Mouse (Mus musculus): ENCODE results near the gene Cd81.

Cd81 gene

DNA sequence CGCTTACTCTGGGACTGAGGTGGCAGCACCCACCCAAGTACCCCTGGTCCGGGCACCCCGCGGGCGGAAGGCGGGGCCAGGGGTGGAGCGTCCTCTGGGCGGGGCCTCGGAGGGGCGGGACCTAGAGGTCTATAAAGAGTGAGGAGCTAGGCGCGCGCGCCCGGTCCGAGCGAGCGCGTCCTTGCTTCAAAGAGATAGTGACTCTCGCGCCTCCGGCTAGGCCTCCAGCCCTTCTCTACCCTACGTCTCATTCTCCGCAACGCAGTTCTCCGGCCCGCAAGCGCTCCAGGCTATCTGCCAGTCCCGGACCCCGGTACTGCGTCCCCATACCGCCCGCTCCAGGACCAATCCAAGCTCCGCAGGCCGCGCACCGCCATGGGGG, at the start of gene Cd81:
Gene Cd81 (plus strand): TSS at position 114 of the 382 bp plus-strand sequence.
- peak; percentile 88 for DNase-seq

DNA sequence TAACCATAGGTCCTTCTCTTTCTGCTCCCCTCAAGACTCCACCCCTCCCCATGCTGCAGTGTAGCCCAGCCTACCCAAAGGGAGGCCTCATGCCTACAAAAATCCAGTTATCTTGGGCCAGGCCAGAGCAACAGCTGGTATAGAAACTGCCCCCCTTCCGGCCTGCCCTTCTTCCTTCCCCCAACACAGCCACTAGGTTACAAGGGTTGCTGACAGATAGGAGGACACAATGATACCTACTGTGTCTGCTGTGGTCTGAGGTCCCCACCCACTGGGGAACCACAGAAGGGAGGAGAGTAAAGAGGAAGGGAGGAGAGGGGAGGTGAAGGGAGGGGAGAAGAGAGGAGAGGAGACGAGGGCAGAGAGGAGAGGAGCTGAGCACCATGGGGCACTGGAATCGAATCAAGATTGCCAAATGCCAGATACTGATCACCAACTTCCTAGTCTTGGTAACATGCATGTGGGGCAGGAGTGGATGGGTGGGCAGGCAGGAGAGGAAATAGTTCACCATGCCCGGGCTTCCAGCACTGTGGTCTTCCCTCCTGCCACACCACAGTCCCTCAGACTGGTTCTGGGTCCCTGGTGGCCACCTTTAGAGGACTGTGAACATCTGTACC, 47.7 kb upstream of the Cd81 start, which contains the start of gene Tspan32:
Gene Tspan32 (plus strand): TSS at position 320 of the 617 bp plus-strand sequence.
- DNase-seq = no peak

DNA sequence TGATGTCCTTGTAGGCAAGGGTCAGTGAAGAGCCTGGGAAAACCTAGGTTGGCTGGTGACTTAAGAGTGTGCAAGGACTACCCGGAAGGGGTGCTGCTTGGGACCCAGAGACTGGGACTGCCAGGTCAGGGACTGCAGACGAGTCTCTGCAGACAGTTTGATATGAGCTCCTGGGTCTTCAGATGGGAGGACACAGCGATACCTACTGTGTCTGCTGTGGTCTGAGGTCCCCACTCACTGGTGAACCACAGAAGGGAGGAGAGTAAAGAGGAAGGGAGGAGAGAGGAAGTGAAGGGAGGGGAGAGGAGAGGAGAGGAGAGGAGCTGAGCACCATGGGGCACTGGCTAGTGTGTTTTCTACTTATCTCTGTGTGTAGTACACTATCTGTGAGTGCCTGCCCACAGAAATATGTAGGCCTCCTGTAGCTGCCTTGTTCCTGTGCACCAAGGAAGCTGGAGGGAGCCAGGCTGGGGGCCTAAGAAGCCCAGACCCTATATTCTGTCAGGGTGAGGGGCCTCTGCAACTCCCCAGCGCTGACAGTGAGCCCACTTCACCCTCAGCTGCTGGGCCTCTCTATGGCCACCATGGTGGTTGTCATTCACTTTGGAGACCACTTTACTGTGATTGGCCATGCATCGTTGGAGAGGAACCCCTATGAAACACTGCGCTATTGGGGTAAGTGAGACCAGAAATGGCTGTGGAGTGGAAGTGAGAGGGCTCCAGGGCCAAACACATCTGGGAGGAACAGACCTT, 47.0 kb upstream of the Cd81 start:
- no peak for DNase-seq

DNA sequence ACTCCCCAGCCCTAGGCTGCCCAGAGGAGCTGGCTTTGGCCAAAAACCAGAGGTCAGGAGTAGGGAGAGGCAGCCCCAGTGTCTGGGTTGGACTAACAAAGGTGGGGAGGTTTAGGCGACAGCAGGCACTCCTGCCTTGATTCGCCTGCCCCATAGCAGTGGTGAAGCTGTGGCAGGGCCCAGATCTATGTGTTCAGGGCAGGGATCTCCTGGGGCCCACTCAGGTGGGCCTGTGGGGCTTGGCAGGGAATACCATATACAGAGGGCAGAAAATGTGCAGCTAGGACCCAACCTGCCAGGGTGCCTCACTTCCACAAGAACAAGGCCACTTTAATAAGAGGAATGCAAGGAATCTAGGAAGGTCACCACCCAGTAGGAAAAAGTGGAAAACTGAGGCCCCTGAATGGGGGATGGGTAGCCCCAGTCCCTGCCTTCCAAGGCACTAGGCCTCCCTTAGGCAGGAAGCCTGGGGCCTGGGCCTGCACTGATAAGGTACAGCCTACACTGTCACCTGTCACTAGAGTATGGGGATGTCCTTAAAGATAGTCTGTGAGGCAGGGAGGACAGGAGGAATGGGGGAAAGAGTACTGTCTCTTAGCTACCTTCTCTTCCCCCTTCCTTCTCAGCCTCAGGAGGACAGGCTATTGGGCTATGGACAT, 46.3 kb upstream of the Cd81 start:
- no peak for DNase-seq

DNA sequence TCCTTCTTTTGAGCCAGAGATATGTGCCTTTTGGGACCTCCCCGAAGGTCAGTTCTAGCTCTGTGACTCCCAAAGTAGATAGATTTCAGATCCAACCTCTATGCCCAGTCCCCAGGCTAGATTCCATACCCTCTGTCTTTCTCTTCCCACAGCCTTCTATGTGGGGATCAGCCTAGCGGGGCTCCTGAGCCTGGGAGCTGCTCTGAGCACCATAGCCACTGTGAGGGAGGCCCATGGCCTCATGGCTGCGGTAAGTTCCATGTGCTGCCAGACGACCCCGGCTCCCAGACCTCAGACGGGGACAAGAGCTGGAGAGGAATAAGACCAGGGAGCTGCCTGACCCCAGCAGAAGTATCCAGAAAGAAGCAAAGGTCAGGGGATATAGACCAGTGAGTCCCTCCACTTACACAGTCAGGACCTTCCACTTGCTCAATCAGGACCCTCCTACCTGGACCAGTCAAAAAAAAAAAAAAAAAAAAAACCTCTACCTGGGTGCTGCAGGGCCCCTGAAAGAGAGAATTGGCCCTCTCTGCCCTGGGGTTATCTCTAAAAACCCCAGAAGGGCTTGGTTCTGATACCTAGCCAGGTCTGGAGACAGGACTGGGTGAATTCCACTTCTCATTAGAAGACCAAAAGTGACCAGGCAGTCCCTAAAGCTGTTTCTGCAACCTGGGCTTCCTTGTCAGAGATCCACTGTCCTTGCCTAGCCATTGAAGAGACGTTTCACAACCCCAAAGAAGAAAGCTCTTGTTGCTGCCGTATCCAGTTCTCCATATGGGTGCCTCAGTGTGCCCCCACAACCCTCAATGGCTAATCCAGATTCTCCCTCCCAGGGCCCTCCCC, 45.6 kb upstream of the Cd81 start:
- no peak for DNase-seq

DNA sequence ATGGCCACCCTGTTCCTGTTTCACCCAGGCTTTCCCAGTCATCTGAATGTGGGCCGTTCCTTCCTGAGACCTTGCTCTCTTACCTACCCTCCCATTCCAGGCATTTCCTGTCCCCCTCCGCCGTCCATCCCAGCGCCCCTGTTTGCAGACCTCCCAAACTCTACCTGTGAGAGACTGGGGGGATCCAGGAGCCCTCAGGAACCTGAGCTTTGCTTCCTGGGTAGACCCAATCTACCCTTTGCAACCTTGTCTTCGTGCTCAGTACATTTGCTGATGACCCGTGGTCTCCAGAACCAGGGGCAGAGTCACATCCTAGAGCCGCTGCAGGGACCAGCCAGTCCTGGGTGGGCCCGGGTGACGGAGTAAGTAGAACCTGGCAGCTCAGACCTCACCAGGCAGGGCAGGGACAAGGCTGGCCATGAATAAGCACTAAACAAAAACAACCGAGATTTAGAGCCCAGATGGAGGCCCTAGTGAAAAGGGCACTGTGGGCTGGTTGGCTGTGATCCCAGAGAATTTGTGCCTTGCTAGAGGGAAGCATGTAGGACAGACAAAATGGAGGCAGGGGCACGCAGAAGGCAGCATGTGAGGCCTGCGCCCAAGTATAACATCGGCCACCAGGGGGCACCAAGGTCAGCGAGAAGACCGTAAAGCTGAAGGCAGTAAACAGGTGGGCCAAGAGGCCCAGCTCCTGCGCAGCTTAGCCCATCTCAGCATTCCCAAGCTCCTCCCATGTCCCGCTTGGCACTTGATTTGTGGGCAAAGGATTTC, 44.8 kb upstream of the Cd81 start:
- peak; percentile 96 for DNase-seq

DNA sequence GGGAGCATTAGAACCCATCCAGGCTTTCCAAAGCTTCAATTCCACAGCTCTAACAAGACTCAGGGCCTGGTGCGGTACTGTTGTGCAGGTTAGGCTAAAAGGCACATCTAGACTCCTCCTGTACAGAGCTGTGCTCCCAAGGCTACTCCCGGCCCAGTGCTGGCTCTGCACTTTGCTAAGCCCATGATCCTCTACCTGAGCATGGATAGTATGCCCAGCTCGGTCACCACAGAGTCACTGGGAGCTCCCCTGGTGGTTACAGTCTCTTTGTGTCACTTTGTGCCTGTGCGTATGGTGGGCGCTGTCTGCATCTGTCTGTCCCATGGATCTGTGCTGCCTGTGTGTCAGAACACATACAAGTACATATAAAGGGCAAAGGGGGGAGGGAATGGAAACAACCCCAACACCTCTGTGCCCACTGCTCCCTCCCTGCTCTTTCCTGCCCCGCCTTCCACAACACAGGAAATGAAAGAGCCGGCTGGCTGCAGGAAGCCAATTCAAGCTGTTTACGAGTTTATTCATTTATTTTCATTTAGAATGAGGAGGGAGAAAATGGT, 44.1 kb upstream of the Cd81 start:
- DNase-seq = peak; percentile 83

DNA sequence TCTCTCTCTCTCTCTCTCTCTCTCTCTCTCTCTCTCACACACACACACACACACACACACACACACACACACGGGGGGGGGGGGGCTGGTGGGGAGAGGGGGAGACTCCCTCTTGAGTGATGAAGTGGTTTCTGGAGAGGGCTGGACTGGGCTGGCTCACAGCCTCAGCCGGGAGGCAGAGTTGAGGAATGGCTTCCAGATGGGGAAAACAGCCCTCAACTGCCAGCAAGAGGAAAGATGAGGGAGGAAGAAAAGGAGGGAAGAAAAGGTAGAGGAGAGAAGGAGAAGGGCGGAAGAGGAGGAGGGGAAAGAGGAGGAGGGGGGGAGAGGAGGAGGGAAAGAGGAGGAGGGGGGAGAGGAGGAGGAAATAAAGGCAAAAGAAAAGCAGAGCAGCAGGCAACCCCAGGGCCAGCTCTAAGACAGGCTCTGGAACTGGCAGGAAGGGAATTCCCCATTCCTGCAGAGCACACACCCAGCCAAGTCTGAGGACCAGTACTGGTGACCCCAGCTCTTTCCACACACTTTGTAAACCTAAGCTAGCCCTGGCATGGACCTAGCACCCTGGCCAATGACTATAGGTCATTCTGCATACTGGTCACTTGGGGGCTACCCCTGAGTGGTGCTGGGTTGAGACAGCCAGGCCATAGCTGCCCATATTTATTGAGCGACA, 43.4 kb upstream of the Cd81 start:
- peak; percentile 41 for DNase-seq

DNA sequence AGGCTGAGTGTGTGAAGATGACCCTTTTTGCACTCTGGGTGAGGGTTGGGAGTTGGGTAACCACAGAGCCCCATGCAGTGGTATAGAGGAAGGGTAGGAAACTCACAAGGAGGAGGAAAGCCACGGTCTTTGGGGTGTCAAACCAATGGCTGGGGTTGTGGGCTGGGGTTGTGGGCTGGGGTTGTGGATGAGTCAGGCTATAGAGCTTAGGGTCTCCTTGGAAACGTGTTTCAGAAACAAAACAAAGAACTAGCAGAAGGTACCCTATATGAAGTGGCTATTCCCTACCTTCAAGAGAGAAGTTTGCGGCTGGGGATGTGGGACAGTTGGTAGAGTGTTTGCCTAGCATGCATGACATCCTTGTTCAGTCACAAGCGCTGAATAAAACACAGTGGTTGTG, 42.5 kb upstream of the Cd81 start:
- no peak for DNase-seq

DNA sequence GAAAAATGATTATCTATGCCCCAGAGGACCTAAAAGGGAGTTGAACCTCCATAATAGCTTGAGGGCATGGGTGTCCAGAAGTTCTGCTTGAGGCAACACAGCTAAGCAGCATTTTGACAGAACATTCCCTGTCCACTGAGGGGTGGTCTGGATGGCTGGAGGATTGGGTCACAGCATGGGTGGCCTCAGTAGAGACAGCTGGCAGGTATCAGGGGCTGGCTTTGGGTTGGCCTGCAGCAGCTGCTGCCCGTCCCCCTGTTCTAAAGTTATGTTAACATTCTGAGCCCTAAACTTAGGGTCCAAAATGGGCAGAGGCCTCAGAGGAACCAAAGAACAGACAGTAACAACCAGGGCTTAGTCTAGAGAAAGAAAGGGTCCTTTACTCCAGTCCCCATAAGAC, 41.3 kb upstream of the Cd81 start:
- DNase-seq = no peak

DNA sequence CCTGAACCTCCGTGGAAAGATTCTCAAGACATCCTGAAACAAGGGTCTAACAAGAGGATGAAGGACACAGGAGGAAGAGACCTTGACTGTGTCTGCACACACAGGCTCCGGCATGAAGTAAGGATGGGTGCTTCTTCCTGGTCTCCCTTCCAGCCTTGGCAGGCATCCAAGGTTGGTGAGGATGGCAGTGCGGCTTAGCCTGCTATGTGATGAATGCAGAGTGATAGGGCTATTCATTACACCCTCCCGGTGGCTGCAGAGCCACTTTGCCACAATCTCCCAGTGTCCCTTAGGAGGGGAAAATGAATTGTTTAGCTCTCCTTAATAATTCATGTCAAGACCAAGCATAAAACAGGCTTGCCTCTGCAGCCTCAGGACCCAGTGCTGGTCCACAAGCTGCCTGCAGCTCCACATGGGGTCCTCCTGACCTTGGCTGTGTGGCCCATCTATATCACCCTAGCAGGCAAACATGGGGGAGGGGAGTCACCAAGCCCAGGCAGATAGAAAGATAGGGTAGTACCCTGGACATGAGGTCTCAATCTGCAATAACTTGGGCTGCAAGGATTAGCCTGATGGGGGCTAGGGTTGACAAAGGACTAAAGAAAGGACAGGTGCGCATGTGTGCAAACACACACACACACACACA, 40.2 kb upstream of the Cd81 start:
- no peak for DNase-seq

DNA sequence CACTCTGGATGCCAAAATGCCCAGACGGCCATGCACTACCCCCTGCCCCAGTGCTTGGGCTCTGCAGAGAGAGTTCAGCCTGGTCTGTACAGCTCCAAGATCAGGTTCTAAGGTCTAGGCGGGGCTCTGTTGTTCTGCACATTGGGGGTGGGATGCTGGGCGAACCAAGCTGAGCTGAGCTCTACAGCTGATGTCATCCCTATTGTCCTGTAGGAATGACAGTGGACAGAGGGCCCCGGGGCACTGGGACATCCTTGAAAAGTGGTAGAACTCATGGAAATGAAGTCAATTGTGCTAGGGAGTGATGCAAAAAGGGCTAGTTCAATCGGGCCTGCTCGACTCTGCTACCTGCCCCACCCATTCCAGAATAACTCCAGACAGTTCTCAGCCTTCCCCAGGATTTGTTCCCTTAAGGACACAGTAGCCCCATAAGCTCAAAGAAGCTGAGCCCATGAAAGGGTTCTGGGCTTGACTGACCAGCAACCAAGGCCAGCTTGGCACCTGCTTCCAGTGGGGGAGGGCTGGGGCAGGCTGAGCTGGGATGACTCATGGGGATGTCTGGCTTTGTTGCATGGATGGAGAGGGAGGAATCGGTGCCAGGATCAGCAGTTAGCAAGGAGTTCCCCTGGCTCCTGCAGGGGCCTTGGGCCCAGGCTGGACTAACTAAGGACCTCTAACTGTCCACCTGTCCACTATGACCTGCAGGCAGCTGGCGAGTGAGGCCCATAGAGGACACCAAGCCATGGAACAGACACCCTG, 38.9 kb upstream of the Cd81 start:
- no peak for DNase-seq

DNA sequence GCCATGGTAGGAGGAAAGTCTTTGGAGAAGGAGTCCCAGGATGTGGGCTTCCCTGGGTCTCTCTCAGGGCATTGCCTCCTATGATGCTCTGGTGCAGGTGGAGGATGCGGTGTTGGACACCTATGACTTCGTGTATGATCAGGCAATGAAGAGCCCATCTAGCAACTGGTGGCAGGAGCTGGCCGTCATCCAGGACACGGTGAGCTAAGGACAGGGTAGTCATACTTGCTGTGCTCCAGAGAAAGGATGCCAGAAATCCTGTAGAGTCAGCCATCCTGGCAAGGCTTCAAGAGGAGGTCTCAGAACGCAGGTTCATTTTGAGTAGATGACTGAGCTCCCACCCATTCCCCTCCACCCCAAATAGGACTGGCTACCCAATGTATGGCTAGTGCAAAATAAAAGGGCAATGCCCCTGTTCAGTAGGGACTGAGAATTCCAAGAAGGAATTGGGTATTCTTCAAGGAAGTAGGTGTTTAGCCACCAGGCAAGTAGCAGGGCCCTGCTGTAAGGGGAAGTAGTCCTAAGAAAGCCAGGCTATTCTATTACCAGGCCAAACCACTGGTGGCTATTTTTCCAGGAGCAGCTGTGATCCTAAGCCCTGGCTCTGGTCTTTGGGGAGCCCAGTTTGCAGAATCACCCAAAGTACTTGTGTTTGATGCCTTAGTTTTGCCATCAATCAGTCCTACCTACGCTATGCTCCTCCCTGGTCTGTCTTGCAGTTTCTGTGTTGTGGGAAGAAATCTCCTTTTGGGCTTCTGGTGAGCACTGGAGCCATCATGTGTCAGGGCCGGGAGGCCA, 37.5 kb upstream of the Cd81 start:
- DNase-seq = no peak

DNA sequence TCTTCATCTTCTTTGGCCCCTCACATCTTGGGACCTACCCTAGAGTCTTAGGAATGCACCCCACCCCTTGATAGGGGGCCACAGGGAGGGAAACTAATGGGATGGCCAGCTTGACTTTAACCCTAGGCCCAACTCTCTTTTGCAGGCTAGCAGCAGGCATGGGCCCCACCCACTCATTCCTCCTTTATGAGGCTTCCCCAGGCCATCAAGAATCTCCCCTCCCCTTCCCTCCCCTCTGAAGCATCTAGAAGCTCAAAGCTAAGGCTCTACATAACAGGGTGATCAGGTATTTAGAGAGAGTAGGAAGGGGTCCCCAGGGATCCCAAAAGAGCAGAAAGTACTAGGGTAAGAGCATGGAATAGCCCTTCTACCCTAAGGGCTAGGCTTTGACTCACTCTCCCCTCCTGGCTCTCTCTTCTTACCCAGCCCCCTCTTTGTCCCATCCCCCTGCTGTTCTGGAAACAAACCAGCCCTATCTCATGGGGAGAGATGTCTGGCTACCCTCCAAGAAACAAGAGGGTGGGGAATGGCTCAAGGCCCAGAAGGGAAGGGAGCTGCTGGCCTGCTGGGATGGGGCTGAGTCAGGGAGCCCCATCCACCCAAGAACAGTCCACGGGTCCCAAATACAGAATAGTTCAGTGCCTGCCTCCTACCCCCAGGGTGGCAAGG, 36.6 kb upstream of the Cd81 start:
- peak; percentile 76 for DNase-seq

DNA sequence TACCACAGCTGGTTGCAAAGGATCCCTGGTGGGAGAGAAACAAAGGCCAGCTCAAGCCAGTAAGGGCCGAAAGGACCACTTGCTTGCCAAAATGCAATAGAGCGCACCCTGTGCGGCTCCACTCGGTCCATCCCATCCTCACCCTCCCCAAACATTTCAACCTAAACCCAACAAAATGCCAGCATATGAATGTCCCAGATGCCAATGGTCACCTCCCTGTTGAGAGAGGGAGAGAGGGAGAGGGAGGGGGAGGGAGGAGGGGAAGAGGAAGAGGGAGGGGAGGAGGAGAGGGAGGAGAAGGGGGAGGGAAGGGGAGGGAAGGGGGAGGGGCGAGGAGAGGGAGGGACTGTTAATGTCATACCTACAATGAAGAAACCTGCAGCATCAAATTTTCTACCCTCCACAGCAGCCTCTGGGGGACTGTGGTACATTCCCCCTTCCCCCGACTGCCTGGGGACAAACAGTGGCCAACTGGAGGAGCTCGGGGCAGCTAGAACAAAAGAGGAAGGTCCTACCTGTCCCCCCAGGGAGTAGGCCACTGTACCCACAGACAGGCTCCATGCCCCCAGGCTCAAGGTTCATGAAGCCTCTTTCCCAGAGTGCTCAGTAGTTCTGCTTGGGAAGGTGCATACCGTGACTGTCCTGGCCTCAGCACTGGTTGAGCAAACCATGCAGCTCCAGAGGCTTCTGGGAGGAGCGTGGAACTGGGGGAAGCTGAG, 36.0 kb upstream of the Cd81 start:
- DNase-seq = no peak

DNA sequence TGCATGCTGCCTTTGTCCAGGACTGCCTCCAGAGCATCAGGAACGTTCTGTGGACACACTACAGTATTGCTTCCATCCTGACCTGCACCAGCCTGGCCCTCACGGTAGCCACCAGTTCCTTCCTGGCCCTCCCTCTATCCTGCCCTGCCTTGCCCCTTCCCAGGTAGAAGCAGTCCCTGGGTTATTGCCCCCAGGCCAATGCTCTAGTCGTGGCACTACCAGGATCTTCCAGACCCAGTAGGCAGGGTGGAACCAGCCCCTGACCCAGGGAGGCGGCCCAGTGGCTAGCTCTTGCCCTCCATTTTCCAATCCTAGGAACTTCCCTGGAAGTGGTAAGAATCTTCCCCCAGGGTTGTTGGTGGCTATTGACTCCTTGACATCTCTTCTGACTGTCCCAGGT, 35.4 kb upstream of the Cd81 start:
- DNase-seq = no peak

DNA sequence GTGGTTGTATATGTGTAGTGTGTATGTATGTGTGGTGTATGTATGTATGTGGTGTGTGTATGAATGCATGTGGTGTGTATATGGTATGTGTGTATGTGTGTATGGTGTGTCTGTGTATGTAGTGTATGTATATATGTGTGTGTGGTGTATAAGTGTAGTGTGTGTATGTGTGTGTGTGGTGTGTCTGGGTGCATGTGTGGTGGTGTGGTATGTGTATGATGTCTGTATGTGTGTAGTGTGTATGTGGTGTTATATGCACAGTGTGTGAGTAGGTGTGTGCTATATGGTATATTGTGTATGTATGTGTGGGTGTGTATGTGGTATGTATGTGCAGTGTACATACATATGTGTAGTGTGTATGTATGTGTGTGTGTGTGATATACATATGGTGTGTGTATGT, 32.5 kb upstream of the Cd81 start:
- no peak for DNase-seq

DNA sequence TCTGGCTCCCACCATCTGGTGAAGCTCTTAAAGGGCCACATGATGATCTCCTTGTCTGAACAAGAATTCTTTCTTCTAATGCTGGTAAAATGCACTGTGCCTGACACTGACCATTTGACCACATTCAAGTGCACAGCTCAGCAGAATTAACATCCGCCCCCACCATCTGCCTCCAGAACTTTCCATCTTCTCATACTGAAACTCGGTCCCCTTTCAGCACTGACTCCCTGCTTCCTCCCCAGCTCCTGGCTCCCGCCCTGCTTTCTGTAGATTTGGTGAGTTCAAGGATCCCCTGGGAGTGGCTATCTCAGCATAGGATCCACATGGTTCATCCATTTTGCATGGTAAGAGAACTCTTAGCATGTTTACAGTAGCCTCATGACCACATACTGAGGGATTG, 31.8 kb upstream of the Cd81 start:
- no peak for DNase-seq
